ENCODE assay signal across 22 mouse cellular contexts in genomic region chr10:57747127-57747526, GRCm38 (mm10). TPM values are rescaled to one million over a fixed set of nuclear protein-coding genes. Genes with fewer than 3 reads are reported as not detected.
DNase-seq lines count a peak whose midpoint lies in the region; ATAC-seq lines count a peak whose summit lies in the region.
"Had no signal": no experiment of that assay in that cellular context is flagged by ENCODE, and none has a peak within 500 bp of the region (broad histone marks: within the 10 kb centered on the region; RNA-seq: fewer than 3 reads in every experiment).

No protein-coding gene starts in this region.

- H3K9me3 ChIP-seq in liver, embryonic 16.5 days (replicated peaks; ENCODE audit: control insufficient read depth, low read length), result no peaks in the 10 kb centered on the region
- no peaks in the 10 kb centered on the region for H3K9me3 ChIP-seq in liver, embryonic 11.5 days (ENCODE audit: control insufficient read depth, low read length)
- H3K9me3 ChIP-seq: embryonic facial prominence, embryonic 10.5 days; forebrain, embryonic 13.5 days; heart, embryonic 10.5 days; hindbrain, embryonic 13.5 days had no signal

- H3K4me3 ChIP-seq in liver, embryonic 16.5 days (ENCODE audit: low read depth, low read length), result no peak overlapping the region
- H3K4me3 ChIP-seq in liver, embryonic 11.5 days (ENCODE audit: low read depth, low read length), result no peak overlapping the region
- H3K4me3 ChIP-seq: embryonic facial prominence, embryonic 10.5 days; forebrain, embryonic 13.5 days; heart, embryonic 10.5 days; hindbrain, embryonic 13.5 days had no signal

- H3K4me2 ChIP-seq in liver, embryonic 16.5 days (ENCODE audit: low read depth, low read length), result no peak overlapping the region
- no peak overlapping the region for H3K4me2 ChIP-seq in liver, embryonic 11.5 days
- H3K4me2 ChIP-seq: forebrain, embryonic 13.5 days; hindbrain, embryonic 13.5 days had no signal

- H3K4me1 ChIP-seq in liver, embryonic 16.5 days (ENCODE audit: control insufficient read depth, low read depth, low read length), result no peaks in the 10 kb centered on the region
- no peaks in the 10 kb centered on the region for H3K4me1 ChIP-seq in liver, embryonic 11.5 days (replicated peaks; ENCODE audit: control insufficient read depth, insufficient read depth, low read length)
- H3K4me1 ChIP-seq: embryonic facial prominence, embryonic 10.5 days; heart, embryonic 10.5 days; hindbrain, embryonic 13.5 days had no signal

- no peak for DNase-seq in liver, embryonic 11.5 days (ENCODE audit: low spot score)
- peak; percentile 41 for DNase-seq in urinary bladder, postnatal 14 days (ENCODE audit: low spot score)
- DNase-seq in urinary bladder, postnatal 10 days (ENCODE audit: low spot score), result no peak
- no peak for DNase-seq in spleen, postnatal 10 days (ENCODE audit: low spot score in 2 of 2)
- no peak for DNase-seq in embryo, embryonic 10.5 days (ENCODE audit: low spot score)
- DNase-seq: adrenal gland, postnatal 14 days; cerebellum, adult 18-20 months; cerebellum, adult 9-11 months; cerebellum, postnatal 36 days; forebrain, postnatal 0 days; gastrocnemius, postnatal 36 days; heart, adult 18-20 months; heart, postnatal 10 days; heart, postnatal 4 days had no signal

- H3K27me3 ChIP-seq in liver, embryonic 16.5 days (ENCODE audit: control insufficient read depth, insufficient read depth, low read depth, low read length), result no peaks in the 10 kb centered on the region
- H3K27me3 ChIP-seq in liver, embryonic 11.5 days (replicated peaks; ENCODE audit: control insufficient read depth, insufficient read depth, low read length), result no peaks in the 10 kb centered on the region
- H3K27me3 ChIP-seq: forebrain, embryonic 13.5 days; hindbrain, embryonic 13.5 days had no signal

- no peak overlapping the region for H3K27ac ChIP-seq in liver, embryonic 16.5 days (ENCODE audit: low read length)
- no peak overlapping the region for H3K27ac ChIP-seq in liver, embryonic 11.5 days (ENCODE audit: low read depth, low read length)
- H3K27ac ChIP-seq: embryonic facial prominence, embryonic 10.5 days; forebrain, embryonic 13.5 days; heart, embryonic 10.5 days; hindbrain, embryonic 13.5 days; hindbrain, postnatal 0 days had no signal

- 0 out of 2 replicates have a peak, but pooled peaks have one; percentile 7 for ATAC-seq in liver, embryonic 16.5 days (ENCODE audit: low read depth)
- no peak for ATAC-seq in liver, embryonic 11.5 days (replicated peaks; ENCODE audit: low FRiP score)
- peak; percentile 51 for ATAC-seq in CD4-positive, CD25-positive, alpha-beta regulatory T cell, adult 4 months
- ATAC-seq in inflammation-experienced regulatory T-cells, adult 6 months, result peak; percentile 55
- ATAC-seq: forebrain, embryonic 13.5 days; forebrain, postnatal 0 days; hindbrain, postnatal 0 days had no signal

- H3K36me3 ChIP-seq in liver, embryonic 16.5 days (ENCODE audit: control insufficient read depth, insufficient read depth), result no peaks in the 10 kb centered on the region
- H3K36me3 ChIP-seq in liver, embryonic 11.5 days (ENCODE audit: control insufficient read depth, insufficient read depth, low read length), result no peaks in the 10 kb centered on the region
- H3K36me3 ChIP-seq: embryonic facial prominence, embryonic 10.5 days; heart, embryonic 10.5 days; hindbrain, embryonic 13.5 days had no signal

- H3K9ac ChIP-seq in liver, embryonic 16.5 days (ENCODE audit: low read depth, low read length), result no peak overlapping the region
- no peak overlapping the region for H3K9ac ChIP-seq in liver, embryonic 11.5 days (ENCODE audit: low read depth, low read length)
- H3K9ac ChIP-seq: forebrain, embryonic 13.5 days; forebrain, postnatal 0 days; hindbrain, embryonic 13.5 days had no signal

RNA-seq across cellular contexts. Expression of gene Fabp7, which starts 37.6 kb away (rescaled TPM):
- 0.92 and 1.7 TPM in 2 replicates for polyA plus RNA-seq in liver, embryonic 16.5 days (2015; fragmentation: Nextera tagmentation; extraction: Ambion mirVana)
- 1.9 and 2.8 TPM in 2 replicates for polyA plus RNA-seq in liver, embryonic 11.5 days (2014; fragmentation: Nextera tagmentation; extraction: Ambion mirVana)
- not detected for polyA plus RNA-seq in CD4-positive, CD25-positive, alpha-beta regulatory T cell, adult 4 months (2017; shearing (Covaris generic))
- polyA plus RNA-seq in inflammation-experienced regulatory T-cells, adult 6 months (2017; shearing (Covaris generic)), result not detected

RNA-seq across cellular contexts. Expression of gene Smpdl3a, which starts 47.0 kb away (rescaled TPM):
- 28.3 and 29.0 TPM in 2 replicates for polyA plus RNA-seq in liver, embryonic 16.5 days (2015; fragmentation: Nextera tagmentation; extraction: Ambion mirVana)
- polyA plus RNA-seq in liver, embryonic 11.5 days (2014; fragmentation: Nextera tagmentation; extraction: Ambion mirVana), result 9.0 and 13.4 TPM in 2 replicates
- polyA plus RNA-seq in CD4-positive, CD25-positive, alpha-beta regulatory T cell, adult 4 months (2017; shearing (Covaris generic)), result 100 to 1,000 TPM; 136 to 158 TPM
- 100 to 1,000 TPM; 110 to 180 (median 175) TPM for polyA plus RNA-seq in inflammation-experienced regulatory T-cells, adult 6 months (2017; shearing (Covaris generic))
